Mouse (Mus musculus) ZHBTc4 (cell line): ENCODE results near the gene Higd2a.

ENCODE experiments used
- DNase-seq: peaks from one replicate; pipeline ENCODE4 v3.0.0-alpha.2; 2011; ENCODE audit warnings: low read depth, low spot score

The Higd2a gene

GRCm38 (mm10) chr13:54621155-54621932 lies 31.3 kb downstream of the Higd2a start, which contains the start of gene Faf2:
Gene Faf2, plus strand, starts transcription at chr13:54621784.
- DNase-seq = peak; percentile 98

- peak; percentile 54 for DNase-seq
Observed at GRCm38 (mm10) chr13:54621960-54622521, 32.0 kb downstream of the Higd2a start.

GRCm38 (mm10) chr13:54629128-54629527 lies 39.1 kb downstream of the Higd2a start:
- no peak for DNase-seq

GRCm38 (mm10) chr13:54632731-54633277 lies 42.8 kb downstream of the Higd2a start:
- no peak for DNase-seq

- DNase-seq = no peak
Observed at GRCm38 (mm10) chr13:54635011-54635410, 45.0 kb downstream of the Higd2a start.
